Mouse (Mus musculus): ENCODE measurements at regions not wholly inside any gene's neighbourhood (a gene's known extent, or its start where the extent isn't known, plus 50 kb on each side); places are given as distances from the start of the nearest gene placed in this dataset.

- TF ChIP-seq GATA1 (IDR thresholded peaks at IDR 0.05; ENCODE audit: low read length) = no peak
- no peak for TF ChIP-seq TAL1 (IDR thresholded peaks at IDR 0.05; ENCODE audit: low read length)
Observed at GRCm38 (mm10) chr6:84392752-84393511, 200.8 kb downstream of the Cyp26b1 start.

Measured in erythroblast, embryonic 14.5 days (primary cell).